Mouse (Mus musculus) kidney, postnatal 4 days (tissue): ENCODE data around the gene Mcfd2.
"Not testable (repeated sequence)": the region's sequence is repeated elsewhere in the genome, so short reads cannot be mapped to it uniquely, and the experiment has no call there.

Experiments
- DNase-seq, 2 experiments: peaks; one replicate each; pipeline ENCODE4 v3.0.0; 2021; ENCODE audit warnings: mixed read lengths in 2 of 2

Mcfd2 gene

DNA sequence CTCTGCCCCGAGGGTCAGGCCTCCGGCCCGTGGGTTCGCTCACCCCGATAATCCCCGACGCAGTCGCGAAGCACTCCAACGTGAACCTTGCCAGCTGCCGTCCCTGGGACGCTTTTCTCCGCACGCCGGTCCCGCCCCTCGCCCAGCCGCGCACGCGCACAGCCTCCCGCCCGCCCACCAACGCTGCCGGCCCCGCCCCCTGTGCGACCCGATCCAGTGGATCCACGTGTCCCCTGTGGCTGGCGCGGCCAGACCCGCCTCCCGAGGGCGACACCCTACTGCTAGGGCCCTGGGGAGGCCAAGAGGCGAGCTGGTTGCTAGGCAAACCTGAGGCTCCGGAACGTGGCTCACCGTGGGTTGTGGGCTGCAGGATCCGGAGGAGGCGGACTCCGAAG, at the start of gene Mcfd2:
TSS of gene Mcfd2 (minus strand) at position 144 of the 395 bp plus-strand sequence.
- DNase-seq: peak; percentile 98

DNA sequence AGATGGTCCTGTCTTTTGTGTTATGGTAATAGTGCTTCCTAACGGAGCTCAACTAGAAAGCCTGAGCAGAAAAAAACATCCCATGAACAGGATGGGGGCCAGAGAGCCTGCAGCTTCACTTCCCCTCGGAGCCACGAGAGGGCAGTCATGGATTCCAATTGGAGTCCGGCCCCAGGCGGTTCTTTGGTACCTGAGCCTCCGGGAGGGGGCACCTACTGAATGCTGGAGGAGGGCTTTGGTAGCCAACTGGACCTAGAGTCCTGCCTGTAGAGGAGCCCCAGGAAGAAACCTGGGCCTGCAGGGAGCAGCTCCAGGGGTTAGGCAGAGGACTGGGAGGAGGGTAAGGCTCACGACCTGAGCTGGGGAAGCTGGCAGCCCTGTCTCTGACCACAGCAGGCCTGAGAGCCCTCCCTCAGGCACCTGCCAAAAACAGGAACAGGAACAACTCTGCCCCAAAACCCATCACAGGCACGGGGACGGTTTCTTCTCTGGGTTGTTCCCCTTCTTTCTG, 49.3 kb upstream of the Mcfd2 start:
- peak; percentile 96 to 97 for DNase-seq

DNA sequence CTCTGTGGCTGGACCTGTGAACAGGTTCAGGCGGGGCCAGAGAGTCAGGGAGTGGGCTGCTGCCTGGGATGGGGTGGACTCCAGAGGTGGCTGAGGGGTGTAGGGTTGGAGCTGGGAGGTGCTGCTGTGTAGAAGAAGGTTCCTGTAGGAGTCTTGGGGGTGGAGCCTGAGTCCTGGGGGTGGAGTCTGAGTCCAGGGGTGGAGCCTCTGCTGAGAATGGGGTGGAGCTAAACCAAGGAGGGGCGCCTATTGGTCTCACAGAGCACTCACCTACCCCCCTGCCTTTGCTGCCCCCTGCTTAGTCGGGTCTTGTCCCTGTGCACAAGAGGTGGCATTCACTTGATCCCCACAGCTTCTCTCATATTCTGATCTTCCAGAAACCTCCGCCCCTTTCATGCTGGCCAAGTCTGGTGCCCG, 48.8 kb upstream of the Mcfd2 start:
- peak; percentile 68 to 73 for DNase-seq

DNA sequence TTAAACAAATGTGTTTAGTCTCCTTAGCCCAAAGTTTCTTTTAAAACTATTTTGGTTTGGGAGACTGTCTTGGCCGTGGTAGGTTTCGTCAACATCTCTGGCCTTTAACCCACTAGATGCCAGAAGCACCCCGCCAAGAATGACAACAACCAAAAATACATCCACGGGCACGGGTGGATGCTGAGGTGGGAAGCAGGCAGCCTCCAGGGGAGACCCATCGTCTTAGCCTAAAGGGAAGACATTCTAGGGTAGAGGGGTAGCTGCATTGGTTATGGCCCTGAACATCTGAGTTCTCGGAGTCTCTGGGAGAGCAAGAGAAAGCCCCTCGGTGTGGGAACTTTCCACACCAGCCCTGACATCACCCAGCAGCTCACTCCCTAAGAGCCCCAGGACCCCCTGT, 48.4 kb upstream of the Mcfd2 start:
- DNase-seq: no peak

DNA sequence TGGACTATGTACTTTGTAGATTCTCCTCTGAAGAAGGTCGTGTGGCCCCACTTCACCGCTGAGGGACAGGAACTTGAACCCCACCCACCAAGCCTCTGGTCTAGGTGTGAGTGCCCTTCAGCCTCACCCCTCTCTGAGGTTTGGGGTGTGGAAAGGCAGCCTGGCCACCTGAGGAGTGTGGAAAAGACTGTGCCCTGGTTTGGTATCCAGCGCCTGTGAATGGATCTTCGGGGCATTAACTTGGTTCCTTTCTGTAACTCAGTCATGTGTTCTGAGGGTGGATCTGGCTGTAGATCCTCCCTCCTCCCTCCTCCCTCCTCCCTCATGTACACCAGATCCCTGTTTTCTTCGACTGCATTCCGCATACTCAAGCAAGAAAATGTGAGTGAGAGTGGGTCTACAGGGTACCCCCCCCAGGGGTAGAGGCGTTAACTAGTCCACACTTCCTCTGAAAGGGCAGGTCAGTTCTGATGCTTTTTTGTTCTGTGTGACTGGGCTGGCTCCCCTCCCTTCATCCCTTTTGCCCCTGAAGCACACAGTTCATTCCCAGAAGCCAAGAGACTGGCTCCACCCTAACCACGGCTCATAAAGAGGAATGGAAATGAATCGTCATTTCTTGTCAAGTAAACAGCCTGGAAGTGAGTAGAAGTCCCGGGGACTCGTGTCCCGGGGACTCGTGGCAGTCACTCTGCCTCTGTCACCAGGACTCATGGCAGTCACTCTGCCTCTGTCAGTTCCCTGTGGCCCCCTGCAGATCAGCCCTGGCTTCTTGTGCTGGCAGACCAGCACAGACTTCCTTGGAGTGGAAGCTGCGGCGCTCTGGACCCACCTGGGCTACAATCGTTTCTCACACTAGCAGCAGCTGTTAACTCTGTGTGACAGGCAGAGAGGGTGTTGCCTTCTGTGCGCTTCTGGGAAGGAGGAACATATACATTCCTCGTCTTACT, 47.5 kb upstream of the Mcfd2 start:
- DNase-seq: no peak

DNA sequence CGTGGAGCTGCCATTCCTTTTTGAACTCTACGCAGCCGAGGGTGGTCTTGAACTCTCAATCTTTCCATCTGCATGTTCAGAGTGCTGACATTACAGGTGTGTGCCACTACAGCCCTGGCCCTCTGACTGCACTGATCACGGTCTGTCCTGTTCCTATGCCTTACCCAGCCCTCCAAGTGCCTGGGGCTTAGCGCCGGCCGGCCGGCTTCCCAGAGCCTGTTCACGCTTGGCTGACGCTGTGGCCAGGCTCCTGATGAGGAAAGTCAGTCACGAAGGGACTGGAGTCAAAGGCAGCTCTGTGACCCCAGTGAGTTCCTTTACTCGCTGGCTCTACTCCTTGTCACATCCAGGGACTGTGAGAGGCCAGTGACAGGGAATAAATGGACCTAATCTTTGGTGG, 46.6 kb upstream of the Mcfd2 start:
- peak; percentile 65 to 79 for DNase-seq

DNA sequence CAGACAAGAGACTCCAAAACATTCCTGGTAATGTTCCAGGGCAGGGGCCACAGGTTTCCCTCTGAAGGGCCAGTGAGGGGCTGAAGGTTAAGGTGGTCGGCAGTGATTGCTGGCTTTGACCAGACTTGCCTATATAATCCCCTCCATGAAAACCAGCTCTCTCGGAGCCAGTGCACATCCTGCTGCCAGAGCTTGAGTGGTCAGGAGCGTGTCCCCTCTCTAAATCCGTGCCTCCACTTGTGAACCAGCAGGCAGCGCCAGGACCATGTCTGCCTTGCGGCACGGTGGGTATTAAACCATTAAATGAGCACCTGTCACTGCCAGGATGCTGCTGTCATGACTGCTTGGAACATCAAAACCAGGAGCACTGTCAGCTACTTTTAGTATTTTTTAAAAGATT, 44.8 kb upstream of the Mcfd2 start:
- DNase-seq: no peak

DNA sequence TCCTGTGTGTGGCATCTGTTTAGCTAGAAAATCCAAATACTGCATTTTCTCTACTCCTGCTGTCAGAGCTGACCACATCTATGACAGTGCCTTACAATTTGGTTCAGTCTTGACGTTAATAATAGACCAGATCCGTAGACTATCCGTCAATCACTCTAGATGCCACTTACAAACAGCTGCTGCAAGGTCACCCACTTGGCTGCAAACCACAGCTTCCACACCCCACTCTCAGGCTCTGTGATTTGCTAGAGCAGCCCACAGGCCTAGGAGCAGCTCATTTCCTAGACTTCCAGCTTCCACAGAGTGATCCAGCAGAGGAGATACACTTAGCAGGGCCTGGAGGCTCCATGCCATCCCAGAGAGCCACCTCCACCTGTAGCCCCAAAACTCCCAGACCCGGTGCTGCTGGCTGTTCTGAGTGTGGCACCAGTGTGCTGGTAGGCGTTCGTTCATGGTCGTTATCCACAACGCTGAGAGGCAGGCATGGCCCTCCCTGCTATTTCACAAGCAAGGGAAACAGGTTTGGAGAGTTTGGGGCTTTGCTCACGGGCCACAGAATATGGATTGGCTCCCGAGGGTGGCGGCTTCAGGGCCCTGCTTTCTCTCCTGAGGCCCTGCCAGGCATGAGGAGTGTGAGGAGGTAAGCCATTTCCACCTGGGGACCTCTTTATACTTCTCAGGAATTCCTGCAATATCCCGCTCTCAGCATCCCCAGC, 43.5 kb upstream of the Mcfd2 start:
- DNase-seq: no peak

DNA sequence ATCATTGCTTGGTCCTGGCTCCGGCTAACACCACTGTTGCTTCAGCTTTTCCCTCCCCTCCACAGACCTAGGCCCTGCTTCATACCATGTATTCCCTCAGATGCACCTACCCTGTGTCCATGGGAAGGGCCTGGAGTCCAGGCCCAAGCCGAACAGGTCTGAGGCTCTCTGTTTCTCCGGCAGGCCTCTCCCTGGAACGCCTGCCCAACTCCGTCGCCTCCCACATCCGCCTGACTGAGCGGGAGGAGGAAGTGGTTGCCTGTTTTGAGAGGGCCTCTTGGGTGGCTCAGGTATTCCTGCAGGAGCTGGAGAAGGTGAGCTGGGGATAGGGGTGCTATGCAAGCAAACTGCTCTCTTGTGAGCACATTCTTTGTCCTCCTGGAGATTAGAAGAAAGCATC, 41.0 kb upstream of the Mcfd2 start:
- DNase-seq: peak; percentile 41 to 57

DNA sequence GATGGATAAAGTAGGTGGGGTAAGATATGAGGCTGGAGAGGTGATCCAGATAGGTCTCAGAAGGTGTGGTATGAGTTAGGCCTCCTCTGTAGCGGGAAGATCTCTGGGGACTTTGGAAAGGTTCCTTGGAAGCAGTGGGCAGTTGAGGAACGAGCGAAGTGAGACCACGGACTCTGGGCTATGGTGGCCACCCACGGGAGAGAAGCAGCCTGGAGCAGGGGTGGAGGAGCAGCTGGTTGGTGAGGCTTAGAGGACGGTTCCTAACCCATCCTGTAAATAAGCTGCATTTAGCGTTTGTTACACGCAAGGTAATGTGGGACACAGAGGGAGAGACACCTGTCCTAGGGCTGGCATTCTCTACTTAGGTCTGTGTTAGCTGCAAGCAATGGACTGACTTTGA, 39.3 kb upstream of the Mcfd2 start:
- no peak for DNase-seq

DNA sequence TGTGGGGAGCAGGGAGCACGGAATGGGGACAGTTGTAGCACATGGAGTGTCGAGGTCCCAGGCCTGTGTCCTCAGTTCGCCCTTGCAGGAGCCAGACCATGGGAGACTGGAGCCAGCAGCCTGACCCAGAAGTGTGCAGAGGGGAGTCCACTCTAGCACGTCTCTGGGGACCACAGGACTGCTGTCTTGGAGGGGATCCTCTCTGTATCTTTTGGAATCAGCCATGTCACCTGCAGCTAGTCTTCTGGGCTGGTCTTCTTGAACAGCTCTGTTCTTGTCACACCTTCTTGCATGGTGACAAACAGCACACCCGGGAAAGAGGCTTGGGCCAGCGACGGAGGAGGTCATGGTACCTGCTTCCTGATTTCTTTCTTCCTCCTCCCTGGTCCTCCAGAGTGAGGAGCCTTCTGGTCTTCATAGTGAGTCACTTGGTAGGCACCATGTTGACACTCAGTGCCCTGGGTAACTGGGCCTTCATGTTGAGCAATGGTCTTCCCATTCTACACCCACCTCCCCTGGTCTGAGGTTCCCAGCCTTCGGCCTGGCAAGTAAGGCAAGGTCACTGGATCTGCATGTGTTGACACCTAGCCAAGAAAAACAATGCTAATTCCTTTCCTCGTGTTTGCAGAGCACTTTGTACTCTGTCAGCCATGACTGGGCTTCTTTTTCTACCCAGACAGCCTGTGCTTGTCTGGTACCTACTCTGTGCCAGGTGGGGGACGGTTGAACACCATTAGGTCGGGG, 38.6 kb upstream of the Mcfd2 start:
- DNase-seq: no peak

DNA sequence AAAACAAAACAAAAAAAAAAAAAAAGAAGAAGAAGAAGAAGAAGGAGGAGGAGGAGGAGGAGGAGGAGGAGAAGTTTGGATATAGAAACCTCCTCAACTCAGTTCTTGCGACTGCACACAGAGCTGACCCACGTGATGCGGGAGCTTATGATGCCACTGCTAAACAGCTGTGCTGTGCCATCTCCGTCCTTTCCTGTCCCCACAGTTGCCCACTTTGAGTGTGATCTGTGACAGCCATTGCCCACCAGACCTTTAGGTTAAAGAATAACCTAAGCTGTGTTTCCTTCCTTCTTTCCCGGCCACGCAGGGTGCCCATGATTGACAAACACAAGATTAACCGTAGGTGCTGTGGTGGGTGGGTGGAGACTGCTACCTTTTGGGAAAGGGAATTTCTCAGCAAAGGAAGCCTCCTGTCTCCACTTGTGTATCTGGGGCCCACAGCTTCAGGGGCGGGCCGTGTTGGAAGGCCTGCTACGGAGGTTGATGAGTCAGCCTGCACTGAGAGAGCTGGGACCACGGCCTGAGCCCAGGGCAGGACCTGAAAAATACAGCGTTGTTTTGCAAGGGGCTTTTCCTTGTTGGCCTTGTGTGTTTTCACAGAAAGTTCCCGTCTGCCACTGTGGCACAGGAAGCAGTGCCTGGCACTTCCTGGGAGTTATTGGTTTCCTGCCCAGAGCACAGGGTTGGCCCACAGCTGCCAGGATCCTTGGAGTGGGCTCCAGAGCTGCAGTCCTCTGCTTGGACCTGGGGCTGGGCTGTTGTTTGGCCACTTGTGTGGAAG, 36.5 kb upstream of the Mcfd2 start:
- no peak for DNase-seq

DNA sequence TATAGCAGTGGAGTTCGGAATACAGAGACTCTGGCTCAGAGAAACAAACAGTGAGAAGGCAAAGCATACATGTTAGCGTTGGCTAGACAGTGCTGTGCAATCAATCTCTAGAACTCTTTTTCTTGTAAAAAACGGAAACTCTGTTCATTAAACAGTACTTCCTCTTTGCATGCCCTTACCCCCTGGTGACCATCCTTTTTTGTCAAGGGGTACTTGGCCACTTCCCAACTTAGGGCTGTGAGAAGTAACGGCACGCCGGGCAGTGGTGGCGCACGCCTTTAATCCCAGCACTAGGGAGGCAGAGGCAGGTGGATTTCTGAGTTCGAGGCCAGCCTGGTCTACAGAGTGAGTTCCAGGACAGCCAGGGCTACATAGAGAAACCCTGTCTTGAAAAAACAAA, 35.9 kb upstream of the Mcfd2 start:
- not testable (repeated sequence) for DNase-seq

DNA sequence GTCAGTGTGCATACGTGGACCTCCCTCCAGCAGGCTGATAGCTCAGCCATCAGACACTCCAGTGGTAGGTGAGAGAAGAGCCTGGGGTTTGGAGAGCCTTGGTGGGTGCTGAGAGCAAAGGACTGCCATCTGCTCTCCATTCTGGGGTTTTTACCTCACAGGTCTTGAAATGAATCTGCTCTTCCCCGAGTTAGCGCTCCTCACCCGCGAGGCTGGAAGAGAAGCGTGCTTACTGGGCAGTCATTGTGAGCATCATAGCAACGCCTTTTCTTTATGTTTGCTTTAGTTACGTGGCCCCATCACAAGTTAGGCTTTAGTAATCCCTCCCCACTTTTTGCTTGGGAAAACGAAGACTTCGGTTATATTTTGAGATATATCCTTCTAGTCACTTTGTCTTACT, 34.6 kb upstream of the Mcfd2 start:
- no peak for DNase-seq

DNA sequence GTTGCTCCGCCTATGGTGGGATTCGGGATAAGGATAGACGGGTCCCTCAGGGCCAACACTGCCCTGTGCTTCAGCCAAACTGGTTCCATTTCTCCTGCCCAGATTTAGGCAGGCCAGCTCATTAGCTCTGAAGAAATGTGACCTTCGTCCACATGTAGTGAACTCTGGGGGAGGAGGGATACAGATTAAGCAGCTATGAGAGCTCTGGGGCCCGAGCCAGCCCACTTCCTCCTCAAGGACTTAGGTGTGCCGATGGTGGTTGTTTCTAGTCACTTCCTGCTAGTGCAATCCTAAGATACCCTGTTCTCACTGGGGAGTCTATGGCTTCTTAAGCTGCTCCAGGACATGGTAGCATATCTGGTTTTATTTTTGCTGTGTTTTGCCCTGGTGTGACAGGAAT, 33.2 kb upstream of the Mcfd2 start:
- no peak for DNase-seq

DNA sequence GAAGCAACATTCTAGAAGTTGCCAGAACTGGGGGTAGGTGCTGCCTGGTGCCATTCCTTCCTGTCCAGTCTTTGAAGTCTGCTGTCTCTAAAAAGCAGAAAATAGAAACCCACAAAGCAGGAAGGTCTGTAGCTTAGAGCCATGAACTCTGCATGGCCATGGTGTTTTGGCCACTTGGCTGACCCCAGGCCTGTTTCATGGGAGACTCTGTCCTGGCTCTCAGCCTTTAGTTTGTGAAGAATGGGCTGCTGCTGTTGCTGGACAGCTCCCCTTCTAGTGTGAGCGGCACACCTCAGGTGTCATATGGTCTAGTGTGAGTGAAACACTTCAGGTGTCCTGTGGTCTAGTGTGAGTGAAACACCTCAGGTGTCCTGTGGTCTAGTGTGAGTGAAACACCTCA, 31.0 kb upstream of the Mcfd2 start:
- not testable (repeated sequence) for DNase-seq

DNA sequence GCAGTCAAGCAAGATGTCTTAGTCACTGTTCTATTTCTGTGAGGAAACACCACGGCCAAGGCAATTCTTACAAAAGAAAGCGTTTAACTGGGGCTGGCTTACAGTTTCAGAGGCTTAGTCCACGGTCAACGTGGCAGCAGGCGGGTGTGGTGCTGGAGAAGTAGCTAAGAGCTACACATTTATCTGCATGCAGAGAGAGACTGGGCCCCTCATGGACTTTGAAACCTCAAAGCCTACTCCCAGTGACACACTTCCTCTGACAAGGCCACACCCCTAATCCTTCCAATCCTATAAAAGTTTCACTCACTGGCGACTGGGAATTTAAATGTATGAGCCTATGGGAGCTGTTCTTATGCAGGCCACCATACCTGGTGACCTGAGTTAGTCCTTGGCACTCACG, 30.0 kb upstream of the Mcfd2 start:
- DNase-seq: no peak

DNA sequence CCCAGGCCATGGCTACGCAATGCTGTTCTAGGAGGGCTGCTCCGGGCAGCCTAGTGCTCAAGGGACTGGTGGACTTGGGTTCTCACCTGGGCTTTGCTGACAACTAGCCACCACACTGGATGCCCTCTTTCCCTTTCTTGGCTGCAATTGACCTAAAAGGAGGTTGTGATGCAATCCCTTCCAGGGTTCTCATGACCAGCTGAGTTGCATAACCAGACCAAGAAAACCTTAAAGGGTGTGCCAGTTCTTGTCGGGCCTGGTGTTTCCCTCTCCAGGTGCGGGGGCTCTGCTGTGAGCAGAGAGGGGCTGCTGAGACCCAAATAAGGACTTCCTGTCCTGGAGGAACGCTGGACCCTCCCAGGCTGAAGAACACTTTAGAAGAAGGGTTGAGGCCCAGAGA, 27.4 kb upstream of the Mcfd2 start:
- no peak for DNase-seq

DNA sequence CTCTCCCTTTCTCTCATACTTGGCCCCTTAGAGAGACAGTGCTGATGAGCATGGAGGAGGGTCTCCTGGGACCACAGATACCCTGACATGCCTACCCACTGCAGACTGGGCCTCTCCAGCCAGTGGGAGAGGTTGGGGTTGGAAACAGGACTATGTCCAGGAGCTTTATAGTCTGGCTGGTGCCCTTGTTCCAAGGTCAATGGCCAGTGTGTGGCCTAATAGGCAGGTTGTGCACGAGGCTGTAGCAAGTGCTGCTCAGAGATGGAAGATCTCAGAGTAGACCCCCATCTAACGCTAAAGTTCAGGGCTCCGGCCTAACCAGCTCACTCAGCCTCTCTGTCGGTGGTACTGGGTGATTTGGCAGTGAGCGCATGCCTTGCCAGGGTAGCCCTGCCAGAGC, 26.0 kb upstream of the Mcfd2 start:
- no peak for DNase-seq

DNA sequence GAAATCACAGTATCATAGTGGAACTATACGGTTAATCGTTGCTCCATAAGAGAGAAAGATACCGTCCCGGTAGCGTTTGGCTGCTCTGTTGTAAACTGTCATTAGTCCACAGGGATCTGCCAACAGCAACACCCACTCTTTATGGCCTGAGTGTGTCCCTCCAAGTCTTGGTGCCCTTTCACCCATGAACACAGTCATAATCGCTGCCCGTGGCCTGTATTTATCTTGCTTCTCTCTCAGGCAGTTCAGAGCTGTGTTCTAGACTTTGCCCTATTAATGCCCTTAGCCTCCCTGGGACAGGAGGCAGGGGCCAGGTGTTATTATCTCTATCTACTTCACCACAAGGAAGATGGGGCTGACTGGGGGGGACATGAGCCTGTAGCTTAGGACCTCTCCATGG, 25.3 kb upstream of the Mcfd2 start:
- no peak for DNase-seq

DNA sequence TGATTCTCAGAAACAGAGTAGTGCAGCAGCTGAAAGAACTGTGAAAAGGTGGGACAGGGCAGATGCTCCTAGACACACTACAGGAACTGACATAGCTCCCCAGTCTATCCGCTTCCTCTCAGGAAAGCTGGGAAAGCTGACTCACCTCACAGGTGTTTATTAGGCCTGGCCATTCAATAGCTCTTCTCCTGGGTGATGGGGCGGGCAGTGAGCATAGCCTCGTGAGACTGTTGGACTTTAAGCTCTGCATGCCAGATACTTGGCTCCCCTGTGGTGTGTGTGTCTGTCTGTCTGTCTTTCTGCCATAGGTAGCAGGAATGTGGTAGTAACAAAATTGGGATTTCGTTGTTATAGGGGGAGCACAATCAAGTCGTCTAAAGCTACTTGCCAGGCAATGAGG, 23.6 kb upstream of the Mcfd2 start:
- DNase-seq: peak in 1 of 2 experiments; percentile 33

DNA sequence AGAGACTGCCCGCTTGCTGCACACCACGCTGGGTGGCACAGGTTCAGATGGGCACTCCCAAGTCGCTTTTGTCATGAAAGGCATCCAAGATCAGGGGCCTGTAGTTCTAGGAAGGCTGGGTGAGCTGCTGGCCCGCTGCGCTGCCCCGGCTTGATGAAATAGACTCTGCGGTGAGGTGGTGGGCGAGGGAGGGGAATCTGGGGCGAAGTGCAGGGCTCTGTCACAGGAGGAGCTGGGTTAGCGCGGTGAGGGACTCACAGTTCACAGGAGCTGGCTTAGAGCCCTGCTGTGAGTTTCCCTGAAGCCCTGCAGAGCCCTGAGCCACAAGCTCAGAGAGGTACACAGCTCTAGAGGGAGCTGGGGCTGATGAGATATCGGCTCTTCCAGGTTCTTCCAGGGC, 22.4 kb upstream of the Mcfd2 start:
- no peak for DNase-seq
